Mouse (Mus musculus): Measurements from ENCODE around the gene Rragd. TPM values are rescaled to one million over a fixed set of nuclear protein-coding genes. Genes with fewer than 3 reads are reported as not detected.

Gene Rragd
- polyA plus RNA-seq, 1 experiment: 109 TPM

Other genes starting within 250 kb of the Rragd start
- 58.5 and 67.1 TPM in 2 replicates for gene Lyrm2, start 182.8 kb upstream of the Rragd start, polyA plus RNA-seq (2012; rRNA removed)
- gene Ankrd6, start 32.2 kb upstream of the Rragd start, polyA plus RNA-seq (2012; rRNA removed): 31.0 and 31.3 TPM in 2 replicates
- 52.2 and 54.4 TPM in 2 replicates for gene Ube2j1, start 48.4 kb downstream of the Rragd start, polyA plus RNA-seq (2012; rRNA removed)
- 0.42 and 0.57 TPM in 2 replicates for gene Gabrr2, start 80.0 kb downstream of the Rragd start, polyA plus RNA-seq (2012; rRNA removed)
- gene Gabrr1, start 149.5 kb downstream of the Rragd start, polyA plus RNA-seq (2012; rRNA removed): 0.23 and 0.26 TPM in 2 replicates
- gene Pm20d2, start 206.7 kb downstream of the Rragd start, polyA plus RNA-seq (2012; rRNA removed): 3.9 and 4.5 TPM in 2 replicates
- gene Srsf12, start 226.0 kb downstream of the Rragd start, polyA plus RNA-seq (2012; rRNA removed): 19.6 and 21.3 TPM in 2 replicates